Mouse (Mus musculus): ENCODE data around the gene Fubp3. TPM values are rescaled to one million over a fixed set of nuclear protein-coding genes. Genes with fewer than 3 reads are reported as not detected.

The Fubp3 gene
- polyA plus RNA-seq, 2 experiments: 59.4 to 86.3 TPM

DNA sequence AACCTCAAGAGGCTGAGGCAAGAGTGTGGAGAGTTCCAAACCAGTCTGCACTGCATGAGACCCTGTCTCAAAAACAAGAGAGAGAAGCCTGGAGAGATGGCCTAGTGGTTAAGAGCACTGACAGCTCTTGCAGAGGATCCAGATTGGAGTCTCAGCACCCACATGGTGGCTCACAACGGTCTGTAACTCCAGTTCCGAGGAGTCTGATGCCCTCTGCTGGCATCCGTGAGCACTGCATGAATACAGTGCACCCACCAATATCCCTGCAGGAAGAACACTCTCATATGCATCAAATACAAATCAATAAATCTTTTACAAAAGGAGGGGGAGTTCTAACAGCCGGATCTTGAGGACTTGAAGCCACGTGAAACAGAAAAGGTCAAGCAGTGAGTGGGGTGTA is 17.8 kb upstream of the Fubp3 start:
- no peak for DNase-seq (ENCODE audit: low spot score)
- 84% methylated on average over 5 of the region's 5 CpGs for WGBS
- no peak for TF ChIP-seq POLR2A (IDR thresholded peaks at IDR 0.05; ENCODE audit: borderline replicate concordance, extremely low read depth, insufficient read depth, insufficient read length)

GRCm38 (mm10) chr2:31572915-31573635 is 624 bp downstream of the Fubp3 start:
- Histone ChIP-seq H3K4me2 (replicated peaks; ENCODE audit: low read depth, low read length, severe bottlenecking) (peak overlapping the region; percentile 90), H3K9ac (ENCODE audit: low read depth, low read length, severe bottlenecking) (peak overlapping the region; percentile 97), H3K9me3 (ENCODE audit: control insufficient read depth, low read length) (no peaks in the 10 kb centered on the region), H3K4me1 (ENCODE audit: control insufficient read depth, insufficient read depth, low read length) (peaks cover 11% of the 10 kb centered on the region), H3K4me3 (replicated peaks; ENCODE audit: low read length) (peak overlapping the region; percentile 98), H3K27me3 (ENCODE audit: control insufficient read depth, insufficient read depth, low read length) (no peaks in the 10 kb centered on the region), H3K27ac (replicated peaks; ENCODE audit: low read depth, low read length) (peak overlapping the region; percentile 84), H3K36me3 (ENCODE audit: control insufficient read depth, insufficient read depth, low read length) (no peaks in the 10 kb centered on the region)
- no peak for TF ChIP-seq POLR2A (IDR thresholded peaks at IDR 0.05; ENCODE audit: borderline replicate concordance, extremely low read depth, insufficient read depth, insufficient read length)
- 4% methylated on average over 22 of the region's 41 CpGs for WGBS
- no peak for DNase-seq (ENCODE audit: low spot score)
- 0 out of 2 replicates have a peak, but pooled peaks have one; percentile 23 for ATAC-seq (ENCODE audit: low FRiP score, low read depth)

More for the DNA sequence above, 17.8 kb upstream of the Fubp3 start:
- H3K9ac ChIP-seq (ENCODE audit: low read depth, low read length, severe bottlenecking): no peak overlapping the region
- H3K36me3 ChIP-seq (ENCODE audit: control insufficient read depth, insufficient read depth, low read length): no peaks in the 10 kb centered on the region
- H3K9me3 ChIP-seq (ENCODE audit: control insufficient read depth, low read length): no peaks in the 10 kb centered on the region
- no peaks in the 10 kb centered on the region for H3K27me3 ChIP-seq (ENCODE audit: control insufficient read depth, insufficient read depth, low read length)
- ATAC-seq (ENCODE audit: low FRiP score, low read depth): no peak
- no peak overlapping the region for H3K4me3 ChIP-seq (replicated peaks; ENCODE audit: low read length)
- no peaks in the 10 kb centered on the region for H3K4me1 ChIP-seq (ENCODE audit: control insufficient read depth, insufficient read depth, low read length)
- no peak overlapping the region for H3K4me2 ChIP-seq (replicated peaks; ENCODE audit: low read depth, low read length, severe bottlenecking)
- no peak overlapping the region for H3K27ac ChIP-seq (replicated peaks; ENCODE audit: low read depth, low read length)

DNA sequence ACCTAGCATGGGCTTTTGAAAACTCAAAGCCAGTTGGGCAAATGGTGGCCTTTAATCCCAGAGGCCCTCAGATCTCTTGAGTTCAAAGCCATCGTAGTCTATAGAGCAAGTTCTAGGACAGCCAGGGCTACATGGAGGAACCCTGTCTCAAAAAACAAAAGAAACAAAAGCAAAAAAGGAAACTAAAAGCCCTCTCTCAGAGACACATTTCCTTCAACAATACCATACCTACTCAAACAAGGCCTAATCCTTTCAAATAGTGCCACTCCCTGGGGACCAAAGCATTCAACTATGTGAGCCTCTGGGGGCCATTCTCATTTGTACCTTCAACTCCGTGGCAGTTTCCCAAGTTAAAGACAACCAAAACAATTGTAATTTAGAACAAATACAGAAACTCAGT is 9.2 kb downstream of the Fubp3 start:
- ATAC-seq (ENCODE audit: low FRiP score, low read depth) (no peak), DNase-seq (ENCODE audit: low spot score) (no peak)
- peaks cover 45% of the 10 kb centered on the region for H3K36me3 ChIP-seq (ENCODE audit: control insufficient read depth, insufficient read depth, low read length)
- no peak overlapping the region for H3K4me3 ChIP-seq (replicated peaks; ENCODE audit: low read length)
- H3K27ac ChIP-seq (replicated peaks; ENCODE audit: low read depth, low read length): no peak overlapping the region
- H3K9ac ChIP-seq (ENCODE audit: low read depth, low read length, severe bottlenecking): no peak overlapping the region
- H3K9me3 ChIP-seq (ENCODE audit: control insufficient read depth, low read length): no peaks in the 10 kb centered on the region
- 81% methylated on average over 2 of the region's 2 CpGs for WGBS
- H3K4me1 ChIP-seq (ENCODE audit: control insufficient read depth, insufficient read depth, low read length): no peaks in the 10 kb centered on the region
- H3K27me3 ChIP-seq (ENCODE audit: control insufficient read depth, insufficient read depth, low read length): no peaks in the 10 kb centered on the region
- no peak for TF ChIP-seq POLR2A (IDR thresholded peaks at IDR 0.05; ENCODE audit: borderline replicate concordance, extremely low read depth, insufficient read depth, insufficient read length)
- no peak overlapping the region for H3K4me2 ChIP-seq (replicated peaks; ENCODE audit: low read depth, low read length, severe bottlenecking)

GRCm38 (mm10) chr2:31591799-31592484 is 19.5 kb downstream of the Fubp3 start:
- Histone ChIP-seq H3K27ac (replicated peaks; ENCODE audit: low read depth, low read length) (no peak overlapping the region), H3K9me3 (ENCODE audit: control insufficient read depth, low read length) (no peaks in the 10 kb centered on the region), H3K4me3 (replicated peaks; ENCODE audit: low read length) (no peak overlapping the region), H3K9ac (ENCODE audit: low read depth, low read length, severe bottlenecking) (no peak overlapping the region), H3K4me1 (ENCODE audit: control insufficient read depth, insufficient read depth, low read length) (no peaks in the 10 kb centered on the region), H3K27me3 (ENCODE audit: control insufficient read depth, insufficient read depth, low read length) (no peaks in the 10 kb centered on the region), H3K4me2 (replicated peaks; ENCODE audit: low read depth, low read length, severe bottlenecking) (no peak overlapping the region), H3K36me3 (ENCODE audit: control insufficient read depth, insufficient read depth, low read length) (peaks cover 56% of the 10 kb centered on the region)
- no peak for ATAC-seq (ENCODE audit: low FRiP score, low read depth)
- TF ChIP-seq POLR2A (IDR thresholded peaks at IDR 0.05; ENCODE audit: borderline replicate concordance, extremely low read depth, insufficient read depth, insufficient read length): no peak
- 92% methylated on average over 9 of the region's 9 CpGs for WGBS
- no peak for DNase-seq (ENCODE audit: low spot score)

DNA sequence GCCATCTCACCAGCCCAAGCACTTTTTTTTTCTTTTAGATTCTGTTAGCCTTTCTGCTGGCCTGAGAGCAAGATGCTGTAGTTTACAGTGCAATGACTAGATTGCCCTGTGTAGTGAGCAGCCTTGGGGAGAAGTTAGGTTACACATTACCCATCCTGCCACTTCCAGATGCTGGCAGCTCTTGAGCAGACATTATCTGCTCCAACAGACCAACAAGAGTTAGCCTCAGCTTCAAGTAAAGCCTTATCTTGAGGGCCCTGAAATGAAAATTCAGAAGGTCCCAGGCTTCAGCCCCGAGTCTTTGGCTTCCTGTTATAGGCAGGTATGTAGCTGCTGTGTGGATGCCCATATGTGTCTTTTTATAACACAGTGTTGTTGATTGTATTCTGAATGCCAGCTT is 35.1 kb downstream of the Fubp3 start:
- Histone ChIP-seq H3K36me3 (ENCODE audit: control insufficient read depth, insufficient read depth, low read length) (peaks cover 97% of the 10 kb centered on the region), H3K4me2 (replicated peaks; ENCODE audit: low read depth, low read length, severe bottlenecking) (no peak overlapping the region), H3K4me1 (ENCODE audit: control insufficient read depth, insufficient read depth, low read length) (no peaks in the 10 kb centered on the region), H3K4me3 (replicated peaks; ENCODE audit: low read length) (no peak overlapping the region), H3K27ac (replicated peaks; ENCODE audit: low read depth, low read length) (no peak overlapping the region), H3K9me3 (ENCODE audit: control insufficient read depth, low read length) (no peaks in the 10 kb centered on the region), H3K9ac (ENCODE audit: low read depth, low read length, severe bottlenecking) (no peak overlapping the region), H3K27me3 (ENCODE audit: control insufficient read depth, insufficient read depth, low read length) (no peaks in the 10 kb centered on the region)
- WGBS: 64% methylated on average over 1 of the region's 1 CpGs
- ATAC-seq (ENCODE audit: low FRiP score, low read depth): no peak
- no peak for DNase-seq (ENCODE audit: low spot score)
- no peak for TF ChIP-seq POLR2A (IDR thresholded peaks at IDR 0.05; ENCODE audit: borderline replicate concordance, extremely low read depth, insufficient read depth, insufficient read length)
